Mouse (Mus musculus) ES-Bruce4 (cell line): ENCODE results near the gene Kcnj6. TPM values are rescaled to one million over a fixed set of nuclear protein-coding genes. Genes with fewer than 3 reads are reported as not detected.

Experiments used
- H3K27ac ChIP-seq: 2 replicates; pipeline ENCODE4 v1.5.1; 2012; ENCODE audit warnings: low read length, inconsistent platforms; ENCODE audit not compliant: insufficient read depth
- H3K27me3 ChIP-seq: 2 replicates; pipeline ENCODE4 v1.6.1; 2012; ENCODE audit warnings: mild to moderate bottlenecking, low read length, inconsistent platforms; ENCODE audit not compliant: control insufficient read depth, poor library complexity, insufficient read depth, severe bottlenecking
- H3K36me3 ChIP-seq: 2 replicates; pipeline ENCODE4 v1.6.1; 2012; ENCODE audit warnings: inconsistent platforms, mild to moderate bottlenecking, low read length, moderate library complexity; ENCODE audit not compliant: control insufficient read depth, poor library complexity, insufficient read depth, severe bottlenecking
- H3K4me1 ChIP-seq: one replicate; pipeline ENCODE4 v1.8.1; 2011; ENCODE audit warnings: low read length; ENCODE audit not compliant: control insufficient read depth, insufficient read depth
- H3K4me3 ChIP-seq: 2 replicates; pipeline ENCODE4 v1.5.1; 2011; ENCODE audit warnings: low read depth, mild to moderate bottlenecking, low read length
- H3K9ac ChIP-seq: 2 replicates; pipeline ENCODE4 v1.6.1; 2012; ENCODE audit warnings: low read depth, mild to moderate bottlenecking, inconsistent platforms; ENCODE audit not compliant: poor library complexity, severe bottlenecking
- H3K9me3 ChIP-seq: replicated peaks from 2 replicates; pipeline ENCODE4 v1.6.1; 2012; ENCODE audit warnings: mild to moderate bottlenecking, low read length, inconsistent platforms; ENCODE audit not compliant: control insufficient read depth, poor library complexity, insufficient read depth, severe bottlenecking
- CTCF ChIP-seq: IDR thresholded peaks from one replicate; pipeline ENCODE4 v1.8.1; 2011; ENCODE audit warnings: low read depth, low read length
- EP300 ChIP-seq: IDR thresholded peaks from 2 replicates; pipeline ENCODE4 v1.6.1; 2011; ENCODE audit warnings: low read depth, low read length; ENCODE audit not compliant: insufficient read depth
- POLR2A ChIP-seq: IDR thresholded peaks from one replicate; pipeline ENCODE4 v1.8.1; 2011; ENCODE audit warnings: low read length; ENCODE audit not compliant: insufficient read depth
- polyA plus RNA-seq: library from polyadenylated mRNA; stranded (reverse); fragments of >200 nt; gene quantifications from 2 replicates; pipeline ENCODE4 v1.2.4, GENCODE M21; 2011; ENCODE audit warnings: low read depth; ENCODE audit not compliant: missing spikeins, insufficient read depth, insufficient read length

Gene Kcnj6
- polyA plus RNA-seq, 1 experiment = not detected

- Histone ChIP-seq H3K27me3 (no peaks in the 10 kb centered on the region), H3K27ac (no peak overlapping the region), H3K4me1 (no peaks in the 10 kb centered on the region), H3K9ac (no peak overlapping the region), H3K36me3 (no peaks in the 10 kb centered on the region), H3K4me3 (peak overlapping the region; percentile 40), H3K9me3 (no peaks in the 10 kb centered on the region)
- TF ChIP-seq CTCF = no peak
- TF ChIP-seq EP300 = no peak
These were observed 215.2 kb downstream of the Kcnj6 start for GRCm38 (mm10) chr16:94782110-94782946.

DNA sequence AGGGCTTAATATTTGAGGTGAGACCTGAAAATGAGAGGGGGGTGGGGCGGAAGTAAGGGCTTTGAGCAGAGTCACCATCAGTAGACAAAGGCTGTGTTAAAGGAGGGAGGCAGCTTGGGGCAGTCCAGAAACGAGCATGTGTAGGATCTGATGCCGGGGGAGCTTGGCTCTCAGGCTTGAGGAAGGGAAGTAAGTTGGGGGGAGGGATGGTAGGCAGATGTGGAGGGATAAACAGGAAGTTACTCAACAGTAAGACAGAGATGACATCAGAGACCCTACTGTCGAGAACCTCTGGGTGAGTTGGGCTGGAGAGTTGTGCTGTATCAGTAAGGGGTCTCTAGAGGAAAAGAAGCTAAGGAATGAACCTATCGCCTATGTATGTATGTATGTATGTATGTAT, 223.6 kb downstream of the Kcnj6 start:
- H3K9me3 ChIP-seq = no peaks in the 10 kb centered on the region
- no peaks in the 10 kb centered on the region for H3K36me3 ChIP-seq
- H3K4me3 ChIP-seq = no peak overlapping the region
- H3K9ac ChIP-seq = no peak overlapping the region
- no peak for TF ChIP-seq EP300
- no peak for TF ChIP-seq POLR2A
- no peak for TF ChIP-seq CTCF
- H3K4me1 ChIP-seq = no peaks in the 10 kb centered on the region
- no peaks in the 10 kb centered on the region for H3K27me3 ChIP-seq
- H3K27ac ChIP-seq = no peak overlapping the region

DNA sequence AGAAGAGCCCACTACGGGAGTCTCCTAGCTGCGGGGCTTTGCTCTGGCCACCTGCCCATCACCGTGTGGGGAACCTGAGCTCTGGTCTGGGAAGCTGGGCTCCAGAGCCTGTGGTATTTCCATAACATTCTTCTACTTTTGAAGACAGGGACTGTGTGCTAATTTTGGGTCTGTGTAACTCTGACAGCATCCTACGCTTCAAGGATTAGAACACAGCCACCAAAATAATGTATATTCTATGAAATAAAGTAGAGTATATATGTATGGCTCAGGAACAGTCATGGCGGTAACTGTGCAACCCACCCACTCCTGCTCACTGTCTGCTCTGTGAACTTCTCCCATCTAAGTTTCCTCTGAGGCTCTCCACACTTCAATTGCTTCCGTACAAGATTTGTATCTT, 229.9 kb downstream of the Kcnj6 start:
- TF ChIP-seq POLR2A = no peak
- no peak for TF ChIP-seq EP300
- no peak for TF ChIP-seq CTCF
- Histone ChIP-seq H3K9ac (no peak overlapping the region), H3K4me1 (no peaks in the 10 kb centered on the region), H3K36me3 (no peaks in the 10 kb centered on the region), H3K27ac (no peak overlapping the region), H3K27me3 (no peaks in the 10 kb centered on the region), H3K9me3 (no peaks in the 10 kb centered on the region), H3K4me3 (no peak overlapping the region)

- no peaks in the 10 kb centered on the region for H3K27me3 ChIP-seq
- H3K27ac ChIP-seq = no peak overlapping the region
- H3K4me1 ChIP-seq = no peaks in the 10 kb centered on the region
- no peak overlapping the region for H3K4me3 ChIP-seq
- no peaks in the 10 kb centered on the region for H3K36me3 ChIP-seq
- no peak for TF ChIP-seq POLR2A
- TF ChIP-seq CTCF = no peak
- no peak for TF ChIP-seq EP300
- no peaks in the 10 kb centered on the region for H3K9me3 ChIP-seq
- H3K9ac ChIP-seq = no peak overlapping the region
These were observed 232.4 kb downstream of the Kcnj6 start for GRCm38 (mm10) chr16:94765129-94765528.

DNA sequence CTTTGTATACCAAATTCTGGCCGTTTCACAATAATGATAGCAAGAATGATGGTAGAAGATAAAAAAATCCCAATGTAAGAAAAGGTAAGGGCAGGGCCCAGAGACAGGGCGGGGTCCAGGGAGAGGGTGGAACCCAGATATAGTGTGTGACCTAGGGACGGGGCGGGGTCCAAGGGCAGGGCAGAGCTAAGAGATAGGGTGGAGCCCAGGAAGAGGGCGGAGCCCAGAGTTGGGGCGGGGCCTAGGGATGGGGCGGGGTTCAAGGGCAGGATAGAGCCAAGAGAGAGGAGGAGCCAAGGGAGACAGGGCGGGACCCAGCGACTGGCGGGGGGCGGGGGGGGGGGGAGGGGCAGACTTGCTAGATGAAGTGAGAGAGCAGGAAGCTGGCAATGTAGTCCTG, 236.8 kb downstream of the Kcnj6 start:
- Histone ChIP-seq H3K4me3 (no peak overlapping the region), H3K27ac (no peak overlapping the region)
- no peak for TF ChIP-seq CTCF
- no peak for TF ChIP-seq POLR2A
- TF ChIP-seq EP300 = no peak

DNA sequence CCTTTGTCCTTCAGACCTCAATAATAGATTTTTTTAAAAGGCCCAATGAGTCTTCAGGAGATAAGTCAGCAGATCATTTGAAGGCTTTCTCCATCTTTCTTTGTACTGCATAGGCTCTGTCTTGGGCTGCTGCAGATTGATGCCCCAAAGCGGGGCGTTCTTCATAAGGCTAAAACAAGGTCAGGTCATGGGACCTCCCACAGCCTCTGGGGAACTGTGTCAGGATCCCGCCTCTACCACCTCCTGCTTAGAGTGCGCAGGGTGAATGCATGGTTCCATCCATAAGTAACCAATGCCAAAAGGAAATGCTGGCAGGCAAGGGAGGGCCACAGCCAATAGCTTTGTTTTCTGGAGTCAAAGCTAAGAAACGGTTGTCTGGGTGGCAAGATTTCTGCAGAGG, 237.7 kb downstream of the Kcnj6 start:
- H3K4me1 ChIP-seq = peaks cover 5% of the 10 kb centered on the region
- H3K27me3 ChIP-seq = no peaks in the 10 kb centered on the region
- H3K4me3 ChIP-seq = peak overlapping the region; percentile 23; the same call in 1 of the 2 replicates
- no peaks in the 10 kb centered on the region for H3K36me3 ChIP-seq
- H3K9ac ChIP-seq = no peak overlapping the region
- peak overlapping the region; percentile 31; the same call in 1 of the 2 replicates for H3K27ac ChIP-seq
- TF ChIP-seq CTCF (no peak), EP300 (0 out of 2 replicates have a peak, but pooled peaks have one; percentile 1)
- no peaks in the 10 kb centered on the region for H3K9me3 ChIP-seq

More for the DNA sequence above, 236.8 kb downstream of the Kcnj6 start:
- H3K9ac ChIP-seq = no peak overlapping the region
- H3K9me3 ChIP-seq = no peaks in the 10 kb centered on the region
- no peaks in the 10 kb centered on the region for H3K27me3 ChIP-seq
- peaks cover 5% of the 10 kb centered on the region for H3K4me1 ChIP-seq
- H3K36me3 ChIP-seq = no peaks in the 10 kb centered on the region
